Mouse (Mus musculus): Measurements from ENCODE around the gene Slc17a7. TPM values are rescaled to one million over a fixed set of nuclear protein-coding genes. Genes with fewer than 3 reads are reported as not detected.

Slc17a7 gene
- polyA plus RNA-seq (2014; fragmentation: Illumina TruSeq; extraction: RNeasy Lipid Tissue Mini Kit (QIAGEN cat#74804); ENCODE audit: low read depth, low replicate concordance): not detected

DNA sequence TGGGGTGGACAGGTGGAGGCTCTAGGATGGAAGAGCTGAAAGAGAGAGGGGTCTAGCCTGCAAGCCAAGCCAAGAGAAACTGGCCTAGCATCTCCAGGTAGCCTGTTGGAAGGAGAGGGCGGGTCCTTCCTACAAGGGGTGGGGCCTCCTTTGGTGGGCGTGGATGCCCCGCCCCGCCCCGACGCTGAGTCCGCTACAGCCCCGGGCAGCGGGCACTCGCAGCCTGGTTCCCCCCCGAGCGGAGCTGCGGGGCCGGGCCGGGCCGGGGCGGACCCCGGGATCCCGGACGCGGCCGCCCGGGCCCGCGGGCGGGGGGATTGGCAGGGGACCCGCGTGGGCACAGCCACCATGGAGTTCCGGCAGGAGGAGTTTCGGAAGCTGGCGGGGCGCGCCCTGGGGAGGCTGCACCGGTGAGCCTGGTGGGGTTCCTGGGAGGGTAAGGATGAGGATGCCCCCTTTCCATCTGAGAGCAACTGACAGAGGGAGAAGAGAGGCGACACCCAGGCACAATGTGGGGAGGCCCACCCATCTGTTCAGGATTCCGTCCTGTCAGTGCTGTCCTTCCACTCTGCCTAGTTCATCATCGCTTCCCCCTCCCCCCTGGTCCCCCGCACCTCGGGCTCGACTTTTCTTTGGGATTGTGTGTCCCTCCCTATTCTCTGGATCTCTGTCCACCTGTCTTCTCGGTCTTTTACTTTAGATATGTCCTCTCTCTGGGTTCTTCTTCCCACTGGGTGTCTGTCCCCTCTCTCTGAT is at the start of gene Slc17a7:
Gene Slc17a7, plus strand, starts transcription at position 215 of the 756 bp plus-strand sequence.

GRCm38 (mm10) chr7:45124224-45125143 is 39.3 kb upstream of the Slc17a7 start, which contains the start of gene Rps11:
Gene Rps11 (minus strand): TSS chr7:45124439.

GRCm38 (mm10) chr7:45128624-45129246 is 35.0 kb upstream of the Slc17a7 start, which contains the start of gene Rpl13a:
Gene Rpl13a (minus strand): TSS chr7:45128761.

GRCm38 (mm10) chr7:45135993-45136567 is 27.7 kb upstream of the Slc17a7 start, which contains the start of the genes Gm45713 and Flt3l:
Gene Gm45713 (minus strand): TSS chr7:45136231.
Gene Flt3l (minus strand): TSS chr7:45136432.

GRCm38 (mm10) chr7:45154096-45154992 is 9.4 kb upstream of the Slc17a7 start, which contains the start of the genes Pih1d1 and Aldh16a1:
Gene Pih1d1 (plus strand): TSS chr7:45154303.
Gene Aldh16a1 (minus strand): TSS chr7:45154584.

GRCm38 (mm10) chr7:45179469-45179868 is 15.7 kb downstream of the Slc17a7 start, which contains the start of gene Gfy:
Gene Gfy (minus strand): TSS chr7:45179569.

DNA sequence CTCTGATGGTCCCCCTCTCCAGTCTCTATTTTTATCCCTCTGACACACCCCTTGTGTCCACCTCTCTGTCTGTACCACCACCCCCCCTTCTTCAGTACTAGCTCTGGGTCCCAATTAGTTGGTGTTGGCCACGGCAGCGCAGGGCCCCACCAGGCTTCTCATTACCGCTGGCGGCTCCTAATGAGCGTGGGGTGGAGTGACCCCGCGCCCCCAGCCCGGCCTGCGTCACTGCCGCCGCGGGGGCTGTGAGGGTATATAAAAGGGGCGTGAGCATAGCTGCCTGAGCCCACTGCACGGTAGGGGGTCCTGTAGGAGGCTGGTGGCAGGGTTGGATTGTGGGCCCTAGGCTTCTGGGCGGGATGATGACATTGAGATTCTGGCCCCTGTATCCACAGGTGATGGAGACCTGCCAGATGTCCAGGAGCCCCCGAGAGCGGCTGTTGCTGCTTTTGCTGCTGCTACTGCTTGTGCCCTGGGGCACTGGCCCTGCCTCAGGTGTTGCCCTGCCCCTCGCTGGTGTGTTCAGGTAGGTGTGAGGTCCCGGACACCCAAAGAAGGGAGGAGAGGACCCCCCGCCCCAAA is 17.2 kb downstream of the Slc17a7 start, which contains the start of gene Pth2:
Gene Pth2, plus strand, starts transcription at position 100 of the 582 bp plus-strand sequence.

GRCm38 (mm10) chr7:45204380-45205143 is 40.8 kb downstream of the Slc17a7 start, which contains the start of gene Ccdc155:
Gene Ccdc155 (minus strand): TSS chr7:45204892.

GRCm38 (mm10) chr7:45211851-45212251 is 48.1 kb downstream of the Slc17a7 start, which contains the start of gene Dkkl1:
Gene Dkkl1 (minus strand): TSS chr7:45212147.

GRCm38 (mm10) chr7:45215673-45216441 is 52.1 kb downstream of the Slc17a7 start, which contains the start of gene Tead2:
Gene Tead2 (plus strand): TSS chr7:45215753.

Other genes with a start within 250 kb of the Slc17a7 start
- gene Ap2a1, start 234.5 kb upstream of the Slc17a7 start, polyA plus RNA-seq (2014; fragmentation: Illumina TruSeq; extraction: RNeasy Lipid Tissue Mini Kit (QIAGEN cat#74804); ENCODE audit: low read depth, low replicate concordance): 25.2 TPM
- not detected for gene Tsks, start 220.7 kb upstream of the Slc17a7 start, polyA plus RNA-seq (2014; fragmentation: Illumina TruSeq; extraction: RNeasy Lipid Tissue Mini Kit (QIAGEN cat#74804); ENCODE audit: low read depth, low replicate concordance)
- not detected for gene Cpt1c, start 189.1 kb upstream of the Slc17a7 start, polyA plus RNA-seq (2014; fragmentation: Illumina TruSeq; extraction: RNeasy Lipid Tissue Mini Kit (QIAGEN cat#74804); ENCODE audit: low read depth, low replicate concordance)
- gene Prmt1, start 177.4 kb upstream of the Slc17a7 start, polyA plus RNA-seq (2014; fragmentation: Illumina TruSeq; extraction: RNeasy Lipid Tissue Mini Kit (QIAGEN cat#74804); ENCODE audit: low read depth, low replicate concordance): 5.7 TPM
- 12.8 TPM for gene Irf3, start 166.3 kb upstream of the Slc17a7 start, polyA plus RNA-seq (2014; fragmentation: Illumina TruSeq; extraction: RNeasy Lipid Tissue Mini Kit (QIAGEN cat#74804); ENCODE audit: low read depth, low replicate concordance)
- gene Bcl2l12, start 165.2 kb upstream of the Slc17a7 start, polyA plus RNA-seq (2014; fragmentation: Illumina TruSeq; extraction: RNeasy Lipid Tissue Mini Kit (QIAGEN cat#74804); ENCODE audit: low read depth, low replicate concordance): not detected
- gene Scaf1, start 147.6 kb upstream of the Slc17a7 start, polyA plus RNA-seq (2014; fragmentation: Illumina TruSeq; extraction: RNeasy Lipid Tissue Mini Kit (QIAGEN cat#74804); ENCODE audit: low read depth, low replicate concordance): 2.1 TPM
- 2.3 TPM for gene Rras, start 146.0 kb upstream of the Slc17a7 start, polyA plus RNA-seq (2014; fragmentation: Illumina TruSeq; extraction: RNeasy Lipid Tissue Mini Kit (QIAGEN cat#74804); ENCODE audit: low read depth, low replicate concordance)
- gene Prr12, start 111.1 kb upstream of the Slc17a7 start, polyA plus RNA-seq (2014; fragmentation: Illumina TruSeq; extraction: RNeasy Lipid Tissue Mini Kit (QIAGEN cat#74804); ENCODE audit: low read depth, low replicate concordance): 0.12 TPM
- gene Nosip, start 101.5 kb upstream of the Slc17a7 start, polyA plus RNA-seq (2014; fragmentation: Illumina TruSeq; extraction: RNeasy Lipid Tissue Mini Kit (QIAGEN cat#74804); ENCODE audit: low read depth, low replicate concordance): 4.2 TPM
- gene Prrg2, start 101.3 kb upstream of the Slc17a7 start, polyA plus RNA-seq (2014; fragmentation: Illumina TruSeq; extraction: RNeasy Lipid Tissue Mini Kit (QIAGEN cat#74804); ENCODE audit: low read depth, low replicate concordance): 1.7 TPM
- gene Rcn3, start 71.7 kb upstream of the Slc17a7 start, polyA plus RNA-seq (2014; fragmentation: Illumina TruSeq; extraction: RNeasy Lipid Tissue Mini Kit (QIAGEN cat#74804); ENCODE audit: low read depth, low replicate concordance): not detected
- gene Fcgrt, start 60.1 kb upstream of the Slc17a7 start, polyA plus RNA-seq (2014; fragmentation: Illumina TruSeq; extraction: RNeasy Lipid Tissue Mini Kit (QIAGEN cat#74804); ENCODE audit: low read depth, low replicate concordance): 17.1 TPM
- gene Rps11, start 39.5 kb upstream of the Slc17a7 start, polyA plus RNA-seq (2014; fragmentation: Illumina TruSeq; extraction: RNeasy Lipid Tissue Mini Kit (QIAGEN cat#74804); ENCODE audit: low read depth, low replicate concordance): 257 TPM
- 320 TPM for gene Rpl13a, start 35.2 kb upstream of the Slc17a7 start, polyA plus RNA-seq (2014; fragmentation: Illumina TruSeq; extraction: RNeasy Lipid Tissue Mini Kit (QIAGEN cat#74804); ENCODE audit: low read depth, low replicate concordance)
- gene Gm45713, start 27.7 kb upstream of the Slc17a7 start, polyA plus RNA-seq (2014; fragmentation: Illumina TruSeq; extraction: RNeasy Lipid Tissue Mini Kit (QIAGEN cat#74804); ENCODE audit: low read depth, low replicate concordance): not detected
- 6.0 TPM for gene Flt3l, start 27.5 kb upstream of the Slc17a7 start, polyA plus RNA-seq (2014; fragmentation: Illumina TruSeq; extraction: RNeasy Lipid Tissue Mini Kit (QIAGEN cat#74804); ENCODE audit: low read depth, low replicate concordance)
- gene Pih1d1, start 9.6 kb upstream of the Slc17a7 start, polyA plus RNA-seq (2014; fragmentation: Illumina TruSeq; extraction: RNeasy Lipid Tissue Mini Kit (QIAGEN cat#74804); ENCODE audit: low read depth, low replicate concordance): not detected
- gene Aldh16a1, start 9.4 kb upstream of the Slc17a7 start, polyA plus RNA-seq (2014; fragmentation: Illumina TruSeq; extraction: RNeasy Lipid Tissue Mini Kit (QIAGEN cat#74804); ENCODE audit: low read depth, low replicate concordance): 2.0 TPM
- not detected for gene Gfy, start 15.6 kb downstream of the Slc17a7 start, polyA plus RNA-seq (2014; fragmentation: Illumina TruSeq; extraction: RNeasy Lipid Tissue Mini Kit (QIAGEN cat#74804); ENCODE audit: low read depth, low replicate concordance)
- gene Pth2, start 17.0 kb downstream of the Slc17a7 start, polyA plus RNA-seq (2014; fragmentation: Illumina TruSeq; extraction: RNeasy Lipid Tissue Mini Kit (QIAGEN cat#74804); ENCODE audit: low read depth, low replicate concordance): not detected
- not detected for gene Ccdc155, start 40.9 kb downstream of the Slc17a7 start, polyA plus RNA-seq (2014; fragmentation: Illumina TruSeq; extraction: RNeasy Lipid Tissue Mini Kit (QIAGEN cat#74804); ENCODE audit: low read depth, low replicate concordance)
- not detected for gene Dkkl1, start 48.2 kb downstream of the Slc17a7 start, polyA plus RNA-seq (2014; fragmentation: Illumina TruSeq; extraction: RNeasy Lipid Tissue Mini Kit (QIAGEN cat#74804); ENCODE audit: low read depth, low replicate concordance)
- gene Tead2, start 51.8 kb downstream of the Slc17a7 start, polyA plus RNA-seq (2014; fragmentation: Illumina TruSeq; extraction: RNeasy Lipid Tissue Mini Kit (QIAGEN cat#74804); ENCODE audit: low read depth, low replicate concordance): 0.44 TPM
- not detected for gene Cd37, start 75.2 kb downstream of the Slc17a7 start, polyA plus RNA-seq (2014; fragmentation: Illumina TruSeq; extraction: RNeasy Lipid Tissue Mini Kit (QIAGEN cat#74804); ENCODE audit: low read depth, low replicate concordance)
- not detected for gene Slc6a16, start 77.1 kb downstream of the Slc17a7 start, polyA plus RNA-seq (2014; fragmentation: Illumina TruSeq; extraction: RNeasy Lipid Tissue Mini Kit (QIAGEN cat#74804); ENCODE audit: low read depth, low replicate concordance)
- not detected for gene Slc6a21, start 113.6 kb downstream of the Slc17a7 start, polyA plus RNA-seq (2014; fragmentation: Illumina TruSeq; extraction: RNeasy Lipid Tissue Mini Kit (QIAGEN cat#74804); ENCODE audit: low read depth, low replicate concordance)
- gene Trpm4, start 169.8 kb downstream of the Slc17a7 start, polyA plus RNA-seq (2014; fragmentation: Illumina TruSeq; extraction: RNeasy Lipid Tissue Mini Kit (QIAGEN cat#74804); ENCODE audit: low read depth, low replicate concordance): 0.24 TPM
- not detected for gene Hrc, start 171.3 kb downstream of the Slc17a7 start, polyA plus RNA-seq (2014; fragmentation: Illumina TruSeq; extraction: RNeasy Lipid Tissue Mini Kit (QIAGEN cat#74804); ENCODE audit: low read depth, low replicate concordance)
- not detected for gene Ppfia3, start 203.1 kb downstream of the Slc17a7 start, polyA plus RNA-seq (2014; fragmentation: Illumina TruSeq; extraction: RNeasy Lipid Tissue Mini Kit (QIAGEN cat#74804); ENCODE audit: low read depth, low replicate concordance)
- gene Lin7b, start 206.6 kb downstream of the Slc17a7 start, polyA plus RNA-seq (2014; fragmentation: Illumina TruSeq; extraction: RNeasy Lipid Tissue Mini Kit (QIAGEN cat#74804); ENCODE audit: low read depth, low replicate concordance): not detected
- gene Snrnp70, start 231.8 kb downstream of the Slc17a7 start, polyA plus RNA-seq (2014; fragmentation: Illumina TruSeq; extraction: RNeasy Lipid Tissue Mini Kit (QIAGEN cat#74804); ENCODE audit: low read depth, low replicate concordance): 40.0 TPM
- not detected for gene Kcna7, start 241.7 kb downstream of the Slc17a7 start, polyA plus RNA-seq (2014; fragmentation: Illumina TruSeq; extraction: RNeasy Lipid Tissue Mini Kit (QIAGEN cat#74804); ENCODE audit: low read depth, low replicate concordance)
- 0.53 TPM for gene Ntf5, start 249.7 kb downstream of the Slc17a7 start, polyA plus RNA-seq (2014; fragmentation: Illumina TruSeq; extraction: RNeasy Lipid Tissue Mini Kit (QIAGEN cat#74804); ENCODE audit: low read depth, low replicate concordance)

Data from kidney, adult 10 weeks (tissue).